Mouse (Mus musculus) heart, embryonic 13.5 days (tissue): ENCODE data around the gene Ulk4. TPM values are rescaled to one million over a fixed set of nuclear protein-coding genes. Genes with fewer than 3 reads are reported as not detected.

Source experiments
- ATAC-seq: fragments of 200-750 bp; cut with Nextera tagmentation; 2 replicates; pipeline ENCODE4 v1.8.0; 2017; ENCODE audit warnings: moderate TSS enrichment; ENCODE audit not compliant: insufficient number of reproducible peaks, low FRiP score, low TSS enrichment; ENCODE audit errors: extremely low read depth
- H3K27ac ChIP-seq: fragments of 300-500 bp; sonication (generic); replicated peaks from 2 replicates; pipeline ENCODE4 v1.5.1; 2015; ENCODE audit warnings: moderate library complexity, mild to moderate bottlenecking, inconsistent platforms
- H3K27me3 ChIP-seq: fragments of 300-500 bp; sonication (generic); replicated peaks from 2 replicates; pipeline ENCODE4 v1.6.1; 2015; ENCODE audit warnings: mild to moderate bottlenecking, inconsistent platforms
- H3K36me3 ChIP-seq: fragments of 300-500 bp; sonication (generic); 2 replicates; pipeline ENCODE4 v1.6.1; 2015; ENCODE audit warnings: mild to moderate bottlenecking, inconsistent platforms
- H3K4me1 ChIP-seq: fragments of 300-500 bp; sonication (generic); 2 replicates; pipeline ENCODE4 v1.6.1; 2015; ENCODE audit warnings: inconsistent platforms
- H3K4me2 ChIP-seq: fragments of 300-500 bp; sonication (generic); 2 replicates; pipeline ENCODE4 v1.6.1; 2015; ENCODE audit warnings: inconsistent platforms, mild to moderate bottlenecking, moderate library complexity
- H3K4me3 ChIP-seq: fragments of 300-500 bp; sonication (generic); 2 replicates; pipeline ENCODE4 v1.5.1; 2015; ENCODE audit warnings: moderate library complexity, mild to moderate bottlenecking, inconsistent platforms
- H3K9ac ChIP-seq: fragments of 300-500 bp; sonication (generic); 2 replicates; pipeline ENCODE4 v1.6.1; 2015; ENCODE audit warnings: inconsistent platforms, mild to moderate bottlenecking, moderate library complexity
- H3K9me3 ChIP-seq: fragments of 300-500 bp; sonication (generic); 2 replicates; pipeline ENCODE4 v1.6.1; 2016; ENCODE audit warnings: inconsistent platforms
- WGBS: fragments of 180-500 bp; shearing (Covaris S2); methylation state at CpG from one replicate; pipeline ENCODE4 v1.1.7; 2015; ENCODE audit warnings: mixed read lengths; 5-methylcytosine and 5-hydroxymethylcytosine counted together
- polyA plus RNA-seq: library from polyadenylated mRNA; unstranded; fragments of >200 nt; fragmentation: Nextera tagmentation; extraction: Ambion mirVana; gene quantifications from 2 replicates; pipeline ENCODE4 v1.2.1, GENCODE M21; 2015

The Ulk4 gene
- polyA plus RNA-seq, 1 experiment from 2014 or later, result 95.9 TPM

DNA sequence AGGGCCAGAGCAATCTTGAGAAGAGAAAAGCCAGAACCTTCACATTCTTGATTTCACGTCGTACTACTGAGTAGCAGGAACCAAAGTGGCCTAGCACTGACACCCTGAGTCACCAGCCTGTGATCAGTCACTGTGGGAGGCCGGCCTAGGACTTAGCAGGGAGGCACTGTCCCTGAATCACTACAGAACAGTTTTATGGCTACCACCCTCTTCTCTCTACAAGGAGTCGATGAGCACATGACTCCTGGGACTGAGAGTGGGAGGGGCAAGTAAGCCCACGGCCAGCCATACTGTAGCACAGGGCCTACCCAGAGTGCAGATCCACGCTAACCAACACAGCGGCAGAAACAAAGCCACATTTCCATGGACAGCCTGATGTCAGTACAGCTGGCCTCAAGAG is 183.2 kb downstream of the Ulk4 start:
- no peak overlapping the region for H3K9ac ChIP-seq
- WGBS, result 74% methylated on average over 7 of the region's 7 CpGs
- no peaks in the 10 kb centered on the region for H3K27me3 ChIP-seq
- no peak overlapping the region for H3K27ac ChIP-seq
- no peaks in the 10 kb centered on the region for H3K4me1 ChIP-seq
- peaks cover 6% of the 10 kb centered on the region; the same call in 1 of the 2 replicates for H3K9me3 ChIP-seq
- no peak overlapping the region for H3K4me2 ChIP-seq
- no peak for ATAC-seq
- H3K4me3 ChIP-seq, result no peak overlapping the region
- no peaks in the 10 kb centered on the region for H3K36me3 ChIP-seq

DNA sequence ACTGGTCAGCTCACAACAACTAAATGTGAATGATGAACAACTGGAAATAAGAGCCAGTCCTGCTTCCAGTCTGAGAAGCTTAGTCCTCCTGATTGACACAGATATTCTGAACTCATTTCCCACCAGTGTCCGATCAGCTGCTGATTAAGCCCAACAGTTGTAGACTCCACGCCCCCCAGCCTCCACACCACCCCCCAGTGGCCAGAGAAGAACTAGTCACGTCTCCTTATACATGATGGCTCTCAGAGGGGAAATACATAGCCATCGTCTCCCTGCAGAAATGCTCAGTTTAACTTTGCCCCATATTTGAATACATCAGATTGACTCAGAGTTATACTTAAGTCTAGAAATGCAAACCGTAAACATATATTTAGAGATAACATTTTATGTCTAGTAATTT is 184.4 kb downstream of the Ulk4 start:
- WGBS, result 75% methylated on average over 5 of the region's 5 CpGs
- Histone ChIP-seq H3K9me3 (peaks cover 6% of the 10 kb centered on the region; the same call in 1 of the 2 replicates), H3K4me3 (no peak overlapping the region), H3K27me3 (no peaks in the 10 kb centered on the region), H3K27ac (no peak overlapping the region), H3K4me1 (no peaks in the 10 kb centered on the region), H3K36me3 (no peaks in the 10 kb centered on the region), H3K4me2 (no peak overlapping the region), H3K9ac (no peak overlapping the region)
- no peak for ATAC-seq

DNA sequence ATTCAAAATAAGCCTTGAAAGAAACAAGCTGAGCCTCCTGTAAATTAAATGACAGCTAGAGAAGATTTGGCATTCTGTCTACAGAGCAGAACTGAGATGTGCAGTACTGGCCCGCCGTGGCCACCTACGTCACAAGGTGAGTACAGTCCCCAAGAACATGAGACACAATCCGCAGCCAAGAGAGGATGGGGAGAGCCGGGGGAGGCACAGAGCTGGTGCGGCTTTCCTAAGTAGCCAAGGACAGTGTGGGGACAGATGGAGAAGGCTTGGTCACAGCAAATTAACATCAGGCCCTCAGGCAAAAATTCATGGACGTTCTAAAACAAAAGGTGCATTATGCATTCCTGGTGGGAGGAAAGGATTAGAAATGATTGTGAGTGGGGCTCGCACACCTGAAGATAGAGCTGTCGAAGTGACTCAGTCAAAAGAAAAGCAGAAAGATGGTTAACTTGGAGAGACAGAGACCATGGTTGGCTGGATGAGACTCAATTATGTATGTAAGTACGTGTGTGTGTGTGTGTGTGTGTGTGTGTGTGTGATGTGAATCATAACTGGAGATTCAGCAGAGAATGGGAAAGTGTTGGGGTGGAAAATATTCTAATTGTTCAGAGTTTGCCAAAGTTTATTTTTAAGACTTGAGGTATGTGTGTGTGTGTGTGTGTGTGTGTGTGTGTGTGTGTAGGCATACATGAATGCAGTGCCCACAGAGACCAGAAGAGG is 185.8 kb downstream of the Ulk4 start:
- H3K4me2 ChIP-seq, result no peak overlapping the region
- peaks cover 4% of the 10 kb centered on the region; the same call in 1 of the 2 replicates for H3K9me3 ChIP-seq
- H3K36me3 ChIP-seq, result no peaks in the 10 kb centered on the region
- H3K4me3 ChIP-seq, result no peak overlapping the region
- no peaks in the 10 kb centered on the region for H3K27me3 ChIP-seq
- 80% methylated on average over 10 of the region's 10 CpGs for WGBS
- H3K9ac ChIP-seq, result no peak overlapping the region
- no peaks in the 10 kb centered on the region for H3K4me1 ChIP-seq
- no peak overlapping the region for H3K27ac ChIP-seq
- ATAC-seq, result no peak

DNA sequence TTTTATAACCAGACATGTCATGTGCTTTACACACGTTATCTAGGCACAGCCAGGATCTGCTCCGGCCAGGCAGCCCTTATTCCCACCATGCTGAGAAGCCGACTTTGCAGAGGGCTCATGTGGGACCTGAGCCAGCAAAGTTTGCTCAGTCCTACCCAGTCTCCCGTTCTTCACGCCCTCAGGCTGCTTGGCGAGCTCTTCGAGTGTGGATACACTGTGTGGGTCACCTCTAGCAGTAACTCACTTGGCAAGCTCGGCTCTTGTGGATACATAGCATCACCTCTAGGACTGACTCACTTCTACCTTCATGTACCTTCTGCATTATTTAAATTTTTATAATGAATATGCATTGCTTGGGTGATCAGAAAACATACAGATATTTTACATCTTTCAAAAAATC is 189.3 kb downstream of the Ulk4 start:
- 46% methylated on average over 8 of the region's 8 CpGs for WGBS
- H3K4me2 ChIP-seq, result no peak overlapping the region
- H3K27ac ChIP-seq, result no peak overlapping the region
- no peaks in the 10 kb centered on the region for H3K36me3 ChIP-seq
- no peak overlapping the region for H3K9ac ChIP-seq
- H3K4me3 ChIP-seq, result no peak overlapping the region
- H3K9me3 ChIP-seq, result no peaks in the 10 kb centered on the region
- H3K4me1 ChIP-seq, result no peaks in the 10 kb centered on the region
- no peaks in the 10 kb centered on the region for H3K27me3 ChIP-seq
- ATAC-seq, result no peak

DNA sequence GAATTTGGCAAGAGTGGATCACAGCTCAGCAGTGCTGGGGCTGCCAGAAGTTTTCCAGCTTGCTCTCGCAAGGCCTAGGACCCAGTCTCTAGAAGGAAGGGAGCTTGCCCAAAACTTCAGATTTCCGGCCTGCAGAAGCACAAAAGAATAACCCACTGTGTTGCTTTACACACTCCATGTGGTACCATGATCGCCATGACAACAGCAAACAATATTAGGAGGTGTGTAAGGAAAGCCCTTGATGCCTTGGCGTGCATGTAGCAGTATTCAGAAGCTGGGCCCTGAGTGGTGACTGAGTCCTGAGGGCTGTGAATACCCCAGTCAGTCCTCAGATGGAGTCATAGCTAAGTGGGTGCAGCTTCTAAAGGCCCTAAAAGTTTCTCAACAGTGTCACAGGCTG is 192.8 kb downstream of the Ulk4 start:
- no peak overlapping the region for H3K4me3 ChIP-seq
- no peaks in the 10 kb centered on the region for H3K27me3 ChIP-seq
- H3K9me3 ChIP-seq, result no peaks in the 10 kb centered on the region
- no peak overlapping the region for H3K9ac ChIP-seq
- WGBS, result 74% methylated on average over 4 of the region's 4 CpGs
- no peak for ATAC-seq
- H3K27ac ChIP-seq, result no peak overlapping the region
- no peaks in the 10 kb centered on the region for H3K36me3 ChIP-seq
- H3K4me1 ChIP-seq, result peaks cover 15% of the 10 kb centered on the region
- no peak overlapping the region for H3K4me2 ChIP-seq

DNA sequence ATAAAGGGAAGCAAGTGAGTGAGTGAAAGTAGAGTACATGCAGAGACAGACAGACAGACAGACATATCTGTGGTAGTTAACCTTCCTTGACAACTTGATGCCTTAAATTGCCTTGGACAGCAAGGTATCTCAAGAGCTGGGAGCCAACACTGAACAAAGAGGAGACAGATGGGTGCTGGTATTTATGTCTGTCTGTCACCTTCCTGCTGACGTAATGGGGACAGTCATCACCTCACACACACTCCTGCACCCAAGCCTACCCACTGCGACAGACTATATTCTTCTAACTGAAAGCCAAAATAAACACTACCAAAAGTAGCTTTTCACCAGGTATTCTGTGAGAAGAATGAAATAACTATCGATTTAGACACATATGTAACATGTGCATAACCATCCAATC is 196.2 kb downstream of the Ulk4 start:
- WGBS, result 62% methylated on average over 3 of the region's 3 CpGs
- Histone ChIP-seq H3K27me3 (0 out of 2 replicates have a peak, but pooled peaks cover 3% of the 10 kb centered on the region), H3K4me2 (no peak overlapping the region), H3K9ac (no peak overlapping the region), H3K9me3 (no peaks in the 10 kb centered on the region), H3K4me1 (peaks cover 17% of the 10 kb centered on the region), H3K36me3 (no peaks in the 10 kb centered on the region), H3K4me3 (no peak overlapping the region), H3K27ac (no peak overlapping the region)
- no peak for ATAC-seq

DNA sequence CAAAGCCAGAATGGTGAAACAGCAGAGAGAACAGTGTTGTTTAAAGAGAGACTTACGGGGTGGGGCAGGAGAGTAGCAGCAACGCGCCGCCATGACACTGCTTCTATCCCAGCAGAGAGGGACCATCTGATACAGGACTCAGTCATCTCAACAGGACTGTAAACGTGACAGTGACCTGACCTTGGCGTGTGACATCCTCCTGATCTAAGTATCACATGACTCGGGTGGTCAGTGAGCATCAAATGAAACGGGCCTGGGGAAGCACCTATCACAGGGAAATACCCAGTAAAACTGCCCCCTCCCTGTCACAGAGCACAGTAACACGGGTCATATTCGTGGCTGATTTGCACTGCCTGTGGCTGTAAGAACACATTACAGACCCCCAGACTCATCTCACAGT is 196.6 kb downstream of the Ulk4 start:
- no peak overlapping the region for H3K27ac ChIP-seq
- H3K4me1 ChIP-seq, result peaks cover 17% of the 10 kb centered on the region
- no peak for ATAC-seq
- 73% methylated on average over 10 of the region's 10 CpGs for WGBS
- no peak overlapping the region for H3K4me2 ChIP-seq
- H3K9me3 ChIP-seq, result no peaks in the 10 kb centered on the region
- H3K27me3 ChIP-seq, result 0 out of 2 replicates have a peak, but pooled peaks cover 3% of the 10 kb centered on the region
- no peaks in the 10 kb centered on the region for H3K36me3 ChIP-seq
- H3K4me3 ChIP-seq, result no peak overlapping the region
- H3K9ac ChIP-seq, result no peak overlapping the region

DNA sequence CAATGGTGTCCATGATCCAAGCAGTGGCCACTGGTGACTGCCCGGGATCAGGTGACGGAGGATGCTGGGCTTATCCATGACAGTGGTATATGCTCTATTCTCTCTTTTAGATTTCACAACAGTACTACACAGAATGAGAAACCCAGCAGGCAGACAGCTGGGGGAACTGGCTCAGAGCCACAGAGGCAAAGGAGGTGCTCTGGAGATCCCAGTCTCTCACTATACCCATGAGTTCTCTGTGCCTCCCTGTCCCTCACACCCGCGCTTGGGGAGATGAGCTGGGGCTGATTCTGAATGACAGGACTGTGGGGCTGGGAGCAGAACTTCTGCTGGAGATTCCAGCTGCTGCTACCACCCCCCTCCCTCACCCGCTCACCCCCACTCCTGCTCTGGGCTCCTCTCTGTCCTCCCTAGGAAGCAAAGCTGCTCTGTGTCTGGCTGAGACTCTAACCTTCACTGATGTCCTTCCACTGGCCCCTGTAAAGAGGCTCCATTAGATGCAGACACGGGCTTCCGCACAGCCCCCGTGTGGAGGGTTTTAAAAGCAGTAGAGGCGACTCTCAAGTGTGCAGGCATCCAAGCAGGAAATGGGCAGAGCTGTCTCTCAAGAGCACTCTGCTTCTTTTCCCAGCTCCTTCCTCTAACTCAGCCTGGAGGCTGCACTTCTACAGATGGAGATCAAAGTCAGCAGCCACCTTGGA is 197.5 kb downstream of the Ulk4 start:
- ATAC-seq, result 0 out of 2 replicates have a peak, but pooled peaks have one; percentile 59
- WGBS, result 30% methylated on average over 9 of the region's 9 CpGs
- no peak overlapping the region for H3K4me3 ChIP-seq
- peak overlapping the region; percentile 41 for H3K4me2 ChIP-seq
- H3K36me3 ChIP-seq, result no peaks in the 10 kb centered on the region
- H3K9me3 ChIP-seq, result no peaks in the 10 kb centered on the region
- 0 out of 2 replicates have a peak, but pooled peaks cover 3% of the 10 kb centered on the region for H3K27me3 ChIP-seq
- peaks cover 17% of the 10 kb centered on the region for H3K4me1 ChIP-seq
- H3K9ac ChIP-seq, result peak overlapping the region; percentile 63; the same call in 1 of the 2 replicates
- peak overlapping the region; percentile 39; the same call in 1 of the 2 replicates for H3K27ac ChIP-seq

DNA sequence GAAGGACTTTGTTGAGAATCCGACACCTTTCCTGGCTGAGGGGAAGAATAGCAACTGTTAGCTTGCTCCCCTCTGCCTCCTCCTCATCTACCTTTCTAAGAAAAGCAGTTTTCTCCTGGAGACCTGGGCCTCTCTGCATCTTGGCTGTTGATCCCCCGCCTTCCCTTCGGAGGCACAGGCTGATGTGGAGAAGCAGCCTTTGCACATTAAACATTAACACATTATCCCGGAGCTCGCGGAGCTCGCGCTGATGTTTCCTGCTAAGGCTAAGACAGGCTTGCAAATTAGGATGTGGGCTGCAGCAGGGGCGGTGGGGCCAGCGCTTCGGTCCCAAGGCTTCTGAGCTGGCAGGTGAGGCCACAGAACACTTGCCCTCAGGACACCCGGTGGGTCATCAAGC is 200.7 kb downstream of the Ulk4 start:
- Histone ChIP-seq H3K36me3 (no peaks in the 10 kb centered on the region), H3K4me2 (no peak overlapping the region), H3K27ac (no peak overlapping the region), H3K9me3 (no peaks in the 10 kb centered on the region), H3K4me1 (peaks cover 27% of the 10 kb centered on the region), H3K27me3 (0 out of 2 replicates have a peak, but pooled peaks cover 3% of the 10 kb centered on the region), H3K4me3 (no peak overlapping the region), H3K9ac (no peak overlapping the region)
- no peak for ATAC-seq
- WGBS, result 42% methylated on average over 12 of the region's 12 CpGs

DNA sequence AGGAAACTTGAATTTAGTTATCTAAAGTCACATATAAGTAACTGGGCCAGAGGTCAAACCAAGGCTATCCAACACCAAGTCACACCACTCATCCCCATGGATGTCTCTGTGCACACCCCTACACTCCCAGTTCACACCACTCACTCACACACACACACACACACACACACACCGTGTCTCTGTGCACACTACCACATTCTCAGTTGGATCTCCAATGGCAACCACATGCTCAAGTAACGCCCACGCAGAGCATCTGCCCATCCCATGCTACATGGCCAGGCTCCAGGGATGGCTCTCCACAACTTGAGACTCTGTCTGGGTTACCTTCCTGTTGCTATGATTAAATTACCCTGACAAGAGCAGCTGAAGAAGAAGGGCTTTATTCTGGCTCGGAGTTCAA is 201.8 kb downstream of the Ulk4 start:
- Histone ChIP-seq H3K36me3 (no peaks in the 10 kb centered on the region), H3K27me3 (0 out of 2 replicates have a peak, but pooled peaks cover 3% of the 10 kb centered on the region), H3K4me3 (no peak overlapping the region), H3K4me1 (peaks cover 28% of the 10 kb centered on the region), H3K9me3 (no peaks in the 10 kb centered on the region), H3K4me2 (no peak overlapping the region), H3K27ac (no peak overlapping the region), H3K9ac (no peak overlapping the region)
- 76% methylated on average over 4 of the region's 4 CpGs for WGBS
- ATAC-seq, result no peak

DNA sequence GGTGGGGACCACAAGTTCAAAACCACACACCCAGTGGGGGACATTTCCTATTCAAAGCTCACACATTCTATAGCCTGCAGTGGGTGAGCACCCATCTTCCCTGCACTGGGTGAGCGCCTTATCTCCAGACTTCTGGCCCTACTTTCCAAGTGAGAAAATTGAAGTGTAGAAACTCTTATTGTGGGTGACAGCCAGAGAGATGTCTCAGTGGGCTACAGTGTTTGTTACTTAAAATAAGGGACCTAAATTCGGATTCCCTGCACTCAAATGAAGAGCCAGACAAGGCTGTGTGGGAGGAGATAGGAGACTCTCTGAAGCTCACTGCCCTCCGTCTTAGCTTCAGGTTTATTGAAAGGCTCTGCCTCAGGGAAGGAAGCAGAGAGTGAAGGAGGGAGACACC is 202.3 kb downstream of the Ulk4 start:
- Histone ChIP-seq H3K9ac (no peak overlapping the region), H3K9me3 (no peaks in the 10 kb centered on the region), H3K4me1 (peaks cover 22% of the 10 kb centered on the region), H3K4me3 (no peak overlapping the region), H3K36me3 (no peaks in the 10 kb centered on the region), H3K27ac (no peak overlapping the region), H3K27me3 (0 out of 2 replicates have a peak, but pooled peaks cover 3% of the 10 kb centered on the region), H3K4me2 (no peak overlapping the region)
- ATAC-seq, result no peak
- WGBS, result 74% methylated on average over 3 of the region's 3 CpGs
